Mouse (Mus musculus) retina, postnatal 1 day (tissue): ENCODE results near the gene Siae.
A peak's percentile ranks its signal among the peaks of the same experiment; 100 is the strongest.

Experiments used
- DNase-seq: peaks from one replicate; pipeline ENCODE4 v3.0.0-alpha.2; 2012

Gene Siae

GRCm38 (mm10) chr9:37572204-37572876 lies 16.8 kb downstream of the Siae start:
- DNase-seq: no peak

- DNase-seq: peak; percentile 49
These were observed 21.0 kb downstream of the Siae start for GRCm38 (mm10) chr9:37576436-37576930.

DNA sequence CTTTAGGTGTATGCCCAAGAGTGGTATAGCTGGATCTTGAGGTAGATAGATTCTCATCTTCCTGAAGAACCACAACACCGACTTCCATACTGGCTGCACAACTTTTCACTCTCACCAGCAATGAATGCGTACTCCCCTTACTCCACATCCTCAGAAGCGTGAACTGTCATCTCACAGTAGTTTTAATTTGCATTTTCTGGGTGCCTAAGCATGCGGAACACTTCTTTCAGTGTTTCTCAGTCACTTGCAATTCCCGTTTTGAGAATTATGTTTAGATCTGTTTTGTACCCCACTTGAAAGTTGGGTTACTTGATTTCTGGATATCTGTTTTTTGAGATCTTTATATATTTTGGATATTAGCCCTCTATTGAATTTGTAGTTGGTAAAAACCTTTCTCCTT lies 28.1 kb downstream of the Siae start:
- no peak for DNase-seq

DNA sequence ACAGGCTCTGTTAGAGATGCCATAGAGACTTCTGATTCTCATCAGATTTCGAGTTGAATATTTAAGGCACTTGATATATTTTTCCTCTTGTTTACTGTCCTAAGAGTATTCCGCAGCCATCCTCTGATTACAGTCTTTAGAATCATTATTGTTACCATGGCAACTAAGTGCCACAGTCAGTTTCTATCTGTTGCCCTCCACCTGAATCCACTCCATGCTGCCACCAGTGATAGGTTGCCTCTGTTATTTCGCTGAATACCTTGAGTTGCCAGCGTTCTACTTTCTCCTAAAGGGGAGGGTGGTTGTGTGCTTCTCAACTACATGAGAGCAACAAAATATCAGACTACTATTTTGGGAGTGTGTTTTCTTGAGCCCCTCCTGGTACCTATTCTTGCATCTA lies 31.2 kb downstream of the Siae start:
- no peak for DNase-seq

- DNase-seq: no peak
These were observed 34.9 kb downstream of the Siae start for GRCm38 (mm10) chr9:37590381-37590780.

- no peak for DNase-seq
These were observed 36.5 kb downstream of the Siae start for GRCm38 (mm10) chr9:37592025-37592424.

- DNase-seq: no peak
These were observed 37.1 kb downstream of the Siae start for GRCm38 (mm10) chr9:37592633-37593032.

GRCm38 (mm10) chr9:37593690-37594089 lies 38.2 kb downstream of the Siae start:
- no peak for DNase-seq

GRCm38 (mm10) chr9:37595570-37595969 lies 40.1 kb downstream of the Siae start:
- no peak for DNase-seq

- no peak for DNase-seq
These were observed 43.1 kb downstream of the Siae start for GRCm38 (mm10) chr9:37598637-37599036.

- DNase-seq: no peak
These were observed 45.2 kb downstream of the Siae start for GRCm38 (mm10) chr9:37600538-37601205.

DNA sequence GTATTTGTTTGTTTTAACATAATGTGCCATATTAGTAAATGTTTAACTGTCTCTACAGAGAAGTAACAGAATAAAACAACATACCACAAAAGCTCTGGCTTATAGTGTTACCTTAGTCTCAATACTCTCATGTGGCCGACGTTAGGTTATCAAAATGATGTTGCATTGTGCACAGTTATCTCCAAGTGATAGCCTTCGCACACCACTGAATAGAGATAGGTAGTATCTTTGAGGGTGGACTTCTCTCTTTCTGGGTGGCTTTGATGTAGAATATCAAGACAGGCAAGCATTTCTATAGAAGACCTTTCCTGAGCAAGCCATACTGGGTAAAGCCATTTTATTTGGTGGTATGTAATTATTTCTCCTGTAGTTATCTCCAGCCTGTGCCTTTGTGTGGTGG lies 49.6 kb downstream of the Siae start:
- no peak for DNase-seq

- no peak for DNase-seq
These were observed 54.1 kb downstream of the Siae start for GRCm38 (mm10) chr9:37609558-37609957.

- DNase-seq: peak; percentile 95
These were observed 57.8 kb downstream of the Siae start, which contains the start of gene Spa17 for GRCm38 (mm10) chr9:37613182-37613910. Spa17 (minus strand) TSS chr9:37613722.

DNA sequence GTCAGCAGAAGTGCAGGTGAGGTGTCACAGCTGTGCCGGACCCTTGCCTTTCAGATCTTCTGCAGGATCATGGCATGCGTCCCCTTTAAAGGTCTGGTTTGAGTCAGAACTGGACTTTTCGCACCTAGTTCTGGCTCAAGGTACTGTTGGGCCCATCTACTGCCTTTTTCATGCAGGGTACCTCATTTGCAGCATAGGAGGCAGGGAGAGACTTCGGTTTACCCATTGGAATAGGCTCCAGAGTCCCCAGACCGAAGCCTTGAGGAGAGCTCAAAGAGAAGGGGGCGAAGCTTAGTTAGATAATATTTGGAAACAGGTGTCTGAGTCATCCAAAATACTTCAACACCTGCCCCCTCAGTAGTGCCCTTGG lies 58.4 kb downstream of the Siae start:
- no peak for DNase-seq

DNA sequence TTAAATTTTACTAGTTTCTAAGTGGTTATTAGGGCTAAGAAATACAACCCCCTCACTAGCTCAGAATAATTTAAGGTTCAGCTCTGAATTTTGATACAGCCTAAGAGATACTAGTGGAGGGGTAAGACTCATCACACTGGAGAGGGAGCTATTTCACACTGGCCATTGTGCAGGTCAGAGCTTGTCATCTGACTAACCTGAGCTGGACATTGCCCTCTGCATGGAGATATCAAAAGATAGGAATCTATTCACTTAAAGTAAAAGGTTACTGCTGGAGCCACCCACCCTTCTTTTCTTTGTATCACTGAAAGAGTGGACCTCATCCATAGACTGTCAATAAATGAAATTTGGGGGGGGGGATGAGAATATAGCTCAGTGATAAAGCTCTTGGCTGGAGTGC lies 58.8 kb downstream of the Siae start:
- DNase-seq: no peak

DNA sequence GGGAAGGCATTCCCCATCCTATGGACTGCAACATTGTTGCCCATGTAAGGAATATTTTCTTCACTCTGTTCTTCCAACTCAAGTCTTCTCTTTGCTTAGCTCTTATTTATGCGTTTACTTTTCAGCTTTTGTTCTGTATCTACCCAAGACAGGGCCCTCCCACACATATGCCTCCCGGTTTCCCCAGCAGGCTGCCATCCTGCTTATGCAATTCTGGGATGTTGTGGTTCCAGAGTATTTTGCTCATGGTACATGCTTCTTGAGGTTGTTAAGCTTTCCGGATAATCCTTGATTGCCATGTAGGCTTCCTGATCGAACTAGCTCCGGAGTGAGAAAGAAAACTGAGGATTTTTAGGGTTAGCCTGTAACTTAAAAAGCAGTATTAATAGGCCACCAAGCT lies 59.7 kb downstream of the Siae start:
- DNase-seq: no peak

DNA sequence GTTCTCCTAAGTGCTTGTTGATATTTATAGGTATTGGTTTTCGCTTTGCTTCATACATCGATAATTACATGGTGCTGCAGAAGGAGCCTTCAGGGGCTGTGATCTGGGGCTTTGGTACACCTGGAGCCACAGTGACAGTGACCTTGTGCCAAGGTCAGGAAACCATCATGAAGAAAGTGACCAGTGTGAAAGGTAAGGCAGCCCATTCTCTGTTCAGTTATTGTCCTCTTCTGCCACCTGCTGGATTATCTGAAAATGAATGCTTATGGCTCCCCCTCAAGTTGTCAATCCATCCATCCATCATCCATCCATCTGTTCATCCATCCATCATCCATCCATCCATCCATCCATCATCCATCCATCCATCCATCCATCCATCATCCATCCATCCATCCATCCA lies 61.3 kb downstream of the Siae start:
- peak; percentile 74 for DNase-seq

GRCm38 (mm10) chr9:37621290-37621689 lies 65.8 kb downstream of the Siae start:
- no peak for DNase-seq

GRCm38 (mm10) chr9:37623981-37624380 lies 68.5 kb downstream of the Siae start:
- no peak for DNase-seq

GRCm38 (mm10) chr9:37624502-37624901 lies 69.0 kb downstream of the Siae start:
- DNase-seq: no peak

DNA sequence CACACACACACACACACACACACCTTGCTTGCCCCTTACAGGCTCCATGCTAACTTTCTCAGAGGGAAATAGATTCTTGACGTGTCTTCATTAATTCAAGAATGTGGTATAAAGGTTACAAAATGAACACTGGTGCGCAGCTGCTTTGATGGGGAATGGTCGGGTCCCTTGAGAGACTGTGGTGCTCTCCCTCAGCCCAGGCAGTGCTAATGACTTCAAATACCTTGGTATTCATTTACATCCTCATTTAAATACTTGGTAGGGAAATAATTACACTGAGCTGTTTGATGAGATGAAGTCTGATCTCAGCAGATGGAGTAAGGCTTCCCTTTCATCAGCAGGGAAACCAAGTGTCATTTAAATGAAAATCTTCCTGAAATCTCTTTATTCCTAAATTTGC lies 69.6 kb downstream of the Siae start:
- DNase-seq: no peak

GRCm38 (mm10) chr9:37625641-37626040 lies 70.1 kb downstream of the Siae start:
- DNase-seq: peak; percentile 17

GRCm38 (mm10) chr9:37626103-37626567 lies 70.6 kb downstream of the Siae start:
- DNase-seq: no peak
